Mouse (Mus musculus) layer of hippocampus, postnatal 14 days (tissue): ENCODE data around the gene Hoxc13. TPM values are rescaled to one million over a fixed set of nuclear protein-coding genes. Genes with fewer than 3 reads are reported as not detected.

Source experiments
- DNase-seq, 2 experiments: peaks; one replicate each; pipeline ENCODE4 v3.0.0; 2021 to 2022; ENCODE audit warnings: low spot score in 2 of 2, mixed read lengths in 1 of 2
- total RNA-seq, 2 experiments: library from RNA; stranded (reverse); gene quantifications; 2 replicates each; pipeline ENCODE4 v1.2.3; 2021

Gene Hoxc13
- total RNA-seq, 2 experiments from 2014 or later, result not detected

- no peak for DNase-seq
These were observed 15.5 kb downstream of the Hoxc13 start, which contains the start of gene Hoxc12 for GRCm38 (mm10) chr15:102936279-102936972. Gene Hoxc12 (plus strand): TSS chr15:102936757.

- no peak for DNase-seq
These were observed 16.2 kb downstream of the Hoxc13 start for GRCm38 (mm10) chr15:102937036-102937666.

- no peak for DNase-seq
These were observed 18.6 kb downstream of the Hoxc13 start for GRCm38 (mm10) chr15:102939256-102940155.

- no peak for DNase-seq
These were observed 22.0 kb downstream of the Hoxc13 start for GRCm38 (mm10) chr15:102942739-102943467.

- DNase-seq, result no peak
These were observed 22.5 kb downstream of the Hoxc13 start for GRCm38 (mm10) chr15:102943468-102943813.

- DNase-seq, result no peak
These were observed 24.5 kb downstream of the Hoxc13 start for GRCm38 (mm10) chr15:102945185-102946077.

GRCm38 (mm10) chr15:102947276-102947675 lies 26.4 kb downstream of the Hoxc13 start:
- DNase-seq, result no peak

GRCm38 (mm10) chr15:102948842-102949241 lies 27.9 kb downstream of the Hoxc13 start:
- no peak for DNase-seq

- no peak for DNase-seq
These were observed 28.8 kb downstream of the Hoxc13 start for GRCm38 (mm10) chr15:102949696-102950095.

- no peak for DNase-seq
These were observed 30.0 kb downstream of the Hoxc13 start for GRCm38 (mm10) chr15:102950877-102951276.

- no peak for DNase-seq
These were observed 32.7 kb downstream of the Hoxc13 start for GRCm38 (mm10) chr15:102953561-102953960.

GRCm38 (mm10) chr15:102954192-102955006 lies 33.5 kb downstream of the Hoxc13 start, which contains the start of gene Hoxc11:
Gene Hoxc11 (plus strand): TSS chr15:102954427.
- no peak for DNase-seq

- no peak for DNase-seq
These were observed 34.1 kb downstream of the Hoxc13 start for GRCm38 (mm10) chr15:102955007-102955382.

GRCm38 (mm10) chr15:102955833-102956640 lies 35.1 kb downstream of the Hoxc13 start:
- no peak for DNase-seq

GRCm38 (mm10) chr15:102956906-102957305 lies 36.0 kb downstream of the Hoxc13 start:
- no peak for DNase-seq

- no peak for DNase-seq
These were observed 38.8 kb downstream of the Hoxc13 start for GRCm38 (mm10) chr15:102959663-102960191.

GRCm38 (mm10) chr15:102961728-102962127 lies 40.8 kb downstream of the Hoxc13 start:
- no peak for DNase-seq

- DNase-seq, result no peak
These were observed 41.6 kb downstream of the Hoxc13 start for GRCm38 (mm10) chr15:102962492-102962891.
